Mouse (Mus musculus) ovary, postnatal 14 days (tissue): ENCODE results near the gene Dus2.
"Not testable (repeated sequence)": the region's sequence is repeated elsewhere in the genome, so short reads cannot be mapped to it uniquely, and the experiment has no call there.

Experiments used
- DNase-seq: peaks from one replicate; pipeline ENCODE4 v3.0.0; 2022; ENCODE audit warnings: low spot score

Gene Dus2

DNA sequence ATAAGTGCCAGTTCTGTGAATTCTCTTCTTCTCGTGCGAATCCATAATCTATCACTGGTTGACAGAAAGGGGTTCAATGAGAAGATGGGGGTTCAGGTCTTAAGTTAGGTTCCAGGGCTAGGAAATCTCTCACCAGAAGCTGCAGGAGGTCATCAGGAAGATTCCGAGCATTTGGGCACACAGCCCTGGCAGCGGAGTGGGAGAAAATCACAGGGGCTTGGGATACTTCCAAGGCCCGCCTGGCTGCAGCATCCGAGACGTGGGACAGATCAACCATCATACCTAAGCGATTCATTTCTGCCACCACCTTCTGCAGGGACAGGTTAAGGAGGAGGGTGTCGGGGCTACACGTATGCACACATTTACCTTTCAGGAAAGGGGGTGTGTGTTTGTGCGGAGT is 2.6 kb upstream of the Dus2 start:
- DNase-seq, result no peak

DNA sequence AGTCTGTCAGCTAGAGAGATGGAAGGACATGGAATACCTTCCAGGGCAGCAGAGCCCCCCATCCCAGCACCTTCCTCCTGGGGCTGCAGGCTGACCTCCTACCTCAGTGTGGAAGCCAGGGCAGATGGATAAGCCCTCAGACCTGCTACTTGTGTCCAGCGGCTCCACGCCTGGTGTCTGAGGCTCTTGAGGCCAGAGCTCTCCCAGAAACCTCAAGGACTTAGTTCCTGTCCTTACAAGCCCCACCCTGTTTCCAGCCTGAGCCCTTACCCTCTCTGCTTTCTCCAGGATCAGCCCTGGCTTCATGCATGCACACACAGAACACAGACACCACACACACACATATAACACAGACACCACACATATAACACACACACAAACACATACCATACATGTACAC is 409 bp downstream of the Dus2 start:
- no peak for DNase-seq

DNA sequence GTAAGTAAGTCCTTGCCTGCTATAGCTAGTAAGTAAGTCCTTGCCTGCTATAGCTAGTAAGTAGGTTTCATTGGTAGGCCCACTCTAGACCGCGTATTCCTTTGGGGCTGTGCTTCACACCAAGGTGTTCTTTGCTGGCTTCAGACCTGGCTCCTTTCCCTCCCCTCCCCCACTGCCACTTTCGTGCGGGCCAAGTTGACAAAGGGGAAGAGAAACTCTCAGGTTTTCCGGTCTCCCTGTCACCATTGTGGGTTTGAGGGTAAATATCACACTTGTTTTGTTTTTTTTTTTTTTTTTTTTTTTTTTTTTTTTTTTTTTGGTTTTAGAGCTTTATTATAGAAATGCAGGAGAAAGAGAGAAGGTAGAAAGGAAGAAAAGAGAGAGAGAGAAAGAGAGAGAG is 1.4 kb downstream of the Dus2 start:
- DNase-seq, result no peak

DNA sequence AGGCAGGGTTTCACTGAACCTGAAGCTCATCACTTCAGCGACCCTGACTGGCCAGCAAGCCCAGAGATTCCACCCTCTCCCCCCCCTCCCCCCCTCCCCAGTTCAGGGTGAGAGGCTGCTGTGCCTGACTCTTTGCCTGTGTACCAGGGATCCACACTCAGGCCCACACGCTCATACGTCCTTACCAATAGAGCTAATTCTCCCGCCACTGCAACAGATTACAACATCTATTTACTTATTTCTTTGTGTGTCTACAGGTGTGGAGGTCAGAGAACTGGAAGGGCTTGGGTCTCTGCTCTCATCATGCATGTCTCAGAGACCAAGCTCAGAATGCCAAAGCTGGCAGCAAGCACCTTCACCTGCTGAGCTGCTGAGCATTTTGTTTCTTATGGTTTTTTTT is 2.1 kb downstream of the Dus2 start:
- DNase-seq, result no peak

DNA sequence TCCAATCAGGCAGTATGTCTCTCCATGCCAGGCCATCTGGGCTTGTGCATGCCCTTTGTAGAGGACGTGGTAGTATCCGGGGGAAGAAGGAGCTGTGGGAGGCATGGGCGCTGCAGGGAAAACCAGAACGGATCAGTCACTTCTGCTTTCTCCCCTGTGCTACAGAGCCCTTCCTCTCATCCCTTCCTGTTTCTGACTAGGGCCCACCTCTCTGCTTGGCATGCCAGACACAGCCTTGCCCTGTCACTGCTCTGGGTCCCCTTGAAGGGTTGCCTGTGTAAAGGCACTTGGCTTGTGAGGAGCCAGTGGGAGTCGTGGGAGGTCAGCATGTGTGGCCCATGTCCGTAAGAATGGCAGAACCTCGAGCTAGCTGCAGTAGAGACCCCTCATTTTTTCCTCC is 5.2 kb downstream of the Dus2 start:
- no peak for DNase-seq

DNA sequence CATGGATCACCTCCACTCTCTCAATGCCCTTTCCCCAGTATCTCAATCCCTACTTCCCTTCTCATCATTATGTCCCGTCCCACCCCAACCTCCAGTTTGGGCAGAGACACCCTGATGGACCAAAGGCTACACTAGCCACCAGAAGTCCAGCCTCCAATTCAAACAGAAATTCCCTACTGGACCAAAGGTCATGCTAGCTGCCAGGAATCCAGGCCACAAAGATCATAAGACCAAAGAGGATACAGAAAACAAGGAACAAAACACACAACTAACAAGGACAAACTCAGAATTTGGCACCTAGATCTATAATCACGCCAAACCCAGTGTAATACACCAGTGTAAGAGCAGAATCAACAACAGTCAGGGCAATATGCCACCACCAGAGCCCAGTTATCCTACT is 7.8 kb downstream of the Dus2 start:
- no peak for DNase-seq

DNA sequence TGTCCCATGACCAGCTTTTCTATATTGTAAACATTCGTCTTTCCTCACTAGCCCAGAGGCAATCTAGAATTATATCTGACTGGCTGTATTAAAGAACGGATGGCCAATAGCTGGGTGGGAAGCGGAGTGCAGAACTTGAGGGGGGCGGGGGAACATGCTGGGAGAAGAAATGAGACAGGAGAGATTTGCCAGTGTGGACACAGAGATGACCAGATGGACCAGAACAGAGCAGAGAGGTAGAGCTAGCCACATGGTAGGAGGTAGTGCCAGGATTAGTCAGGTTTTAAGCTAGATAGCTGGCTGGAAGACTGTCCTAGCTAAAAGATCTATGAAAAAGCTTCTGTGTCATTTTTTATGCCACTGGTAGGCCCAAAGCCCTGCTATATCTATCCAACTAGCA is 10.8 kb downstream of the Dus2 start:
- DNase-seq, result no peak

DNA sequence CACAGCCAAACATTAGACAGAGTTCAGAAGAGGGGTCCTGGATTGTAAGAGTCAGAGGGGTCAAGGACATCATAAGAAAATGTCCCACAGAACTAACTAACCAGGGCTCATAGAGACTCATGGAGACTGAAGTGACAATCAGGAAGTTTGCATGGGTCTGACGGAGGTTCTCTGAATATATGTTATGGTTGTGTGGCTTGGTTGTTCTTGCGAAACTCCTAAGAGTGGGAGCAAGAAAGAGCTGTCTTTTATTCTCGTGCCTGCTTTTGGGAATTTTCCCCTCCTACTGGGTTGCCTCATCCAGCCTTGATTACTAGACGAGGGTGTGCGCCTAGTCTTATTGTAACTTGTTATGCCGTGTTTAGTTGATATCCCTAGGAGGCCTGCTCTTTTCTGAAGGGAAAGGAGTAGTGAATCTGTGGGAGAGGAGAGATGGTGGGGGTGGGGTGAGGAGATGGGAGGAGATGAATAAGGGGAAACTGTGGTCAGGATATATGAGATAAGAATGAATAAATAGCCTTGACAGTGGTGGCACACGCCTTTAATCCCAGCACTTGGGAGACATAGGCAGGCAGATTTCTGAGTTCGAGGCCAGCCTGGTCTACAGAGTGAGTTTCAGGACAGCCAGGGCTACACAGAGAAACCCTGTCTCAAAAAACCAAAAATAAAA is 13.5 kb downstream of the Dus2 start:
- DNase-seq, result no peak

DNA sequence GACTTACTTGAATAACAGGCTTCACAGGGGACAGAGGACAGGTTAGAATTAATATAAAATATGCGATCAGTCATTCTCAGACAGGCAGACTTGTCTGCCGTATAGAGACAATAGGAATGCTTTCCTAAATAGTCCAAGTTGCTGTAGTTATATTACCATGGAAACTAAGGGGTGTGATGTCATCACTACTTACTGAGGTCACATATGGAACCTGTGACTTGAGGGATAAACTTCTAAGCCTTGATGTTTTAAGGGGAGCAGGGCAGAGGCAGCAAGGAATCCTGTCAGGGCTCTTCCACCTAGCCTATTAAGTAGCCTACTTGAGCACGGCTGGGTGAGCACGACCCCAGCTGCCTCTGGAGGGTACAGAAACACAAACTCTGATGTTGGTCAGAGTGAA is 14.7 kb downstream of the Dus2 start, which contains the start of gene Dpep2nb:
Gene Dpep2nb, minus strand, starts transcription at position 101 of the 400 bp plus-strand sequence.
- no peak for DNase-seq

DNA sequence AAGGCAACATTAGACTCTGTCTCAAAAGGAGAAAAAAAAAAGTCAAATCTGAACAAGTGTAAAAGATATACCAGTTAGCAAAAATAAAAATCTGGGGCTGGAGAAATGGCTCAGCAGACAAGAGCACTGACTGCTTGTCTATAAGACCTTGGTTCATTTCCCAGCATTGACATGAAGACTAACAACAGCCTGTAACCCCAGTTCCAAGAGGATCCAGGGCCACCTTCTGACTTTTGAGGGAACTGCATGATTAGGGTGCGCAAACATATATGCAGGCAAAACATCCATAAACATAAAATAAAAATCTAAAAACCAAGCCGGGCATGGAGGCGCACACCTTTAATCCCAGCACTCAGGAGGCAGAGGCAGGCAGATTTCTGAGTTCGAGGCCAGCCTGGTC is 15.3 kb downstream of the Dus2 start:
- no peak for DNase-seq

DNA sequence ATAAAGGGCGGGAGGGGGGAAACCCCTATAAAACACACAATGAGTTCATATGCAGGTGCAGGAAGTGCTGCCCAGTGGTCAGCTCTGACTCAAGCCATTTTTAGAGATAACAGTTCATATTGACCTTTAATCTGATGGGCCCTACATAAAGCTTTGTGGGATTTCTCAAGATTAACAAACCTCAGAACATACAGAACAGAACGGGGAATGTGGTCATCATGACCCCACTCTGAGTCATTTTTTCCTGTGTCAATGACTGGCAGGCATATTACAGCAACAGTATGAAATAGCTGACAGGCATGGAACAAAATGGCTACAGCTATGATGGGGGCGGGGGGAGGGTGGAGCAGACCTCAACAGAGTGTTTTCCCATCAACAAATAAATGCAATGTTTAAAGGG is 16.0 kb downstream of the Dus2 start:
- no peak for DNase-seq

DNA sequence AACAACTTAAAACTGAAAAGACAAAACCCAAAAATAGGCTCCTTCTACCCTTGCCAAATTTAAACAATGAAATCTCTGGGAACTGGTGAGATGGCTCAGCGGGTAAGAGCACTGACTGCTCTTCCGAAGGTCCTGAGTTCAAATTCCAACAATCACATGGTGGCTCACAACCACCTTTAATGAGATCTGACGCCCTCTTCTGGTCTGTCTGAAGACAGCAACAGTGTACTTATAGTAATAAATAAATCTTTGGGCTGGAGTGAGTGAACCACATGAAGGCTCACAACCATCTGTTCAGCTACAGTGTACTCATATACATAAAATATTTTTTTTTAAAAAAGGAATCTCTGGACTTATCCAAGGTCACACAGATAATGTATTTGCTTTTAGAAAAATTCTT is 16.8 kb downstream of the Dus2 start:
- DNase-seq, result not testable (repeated sequence)

DNA sequence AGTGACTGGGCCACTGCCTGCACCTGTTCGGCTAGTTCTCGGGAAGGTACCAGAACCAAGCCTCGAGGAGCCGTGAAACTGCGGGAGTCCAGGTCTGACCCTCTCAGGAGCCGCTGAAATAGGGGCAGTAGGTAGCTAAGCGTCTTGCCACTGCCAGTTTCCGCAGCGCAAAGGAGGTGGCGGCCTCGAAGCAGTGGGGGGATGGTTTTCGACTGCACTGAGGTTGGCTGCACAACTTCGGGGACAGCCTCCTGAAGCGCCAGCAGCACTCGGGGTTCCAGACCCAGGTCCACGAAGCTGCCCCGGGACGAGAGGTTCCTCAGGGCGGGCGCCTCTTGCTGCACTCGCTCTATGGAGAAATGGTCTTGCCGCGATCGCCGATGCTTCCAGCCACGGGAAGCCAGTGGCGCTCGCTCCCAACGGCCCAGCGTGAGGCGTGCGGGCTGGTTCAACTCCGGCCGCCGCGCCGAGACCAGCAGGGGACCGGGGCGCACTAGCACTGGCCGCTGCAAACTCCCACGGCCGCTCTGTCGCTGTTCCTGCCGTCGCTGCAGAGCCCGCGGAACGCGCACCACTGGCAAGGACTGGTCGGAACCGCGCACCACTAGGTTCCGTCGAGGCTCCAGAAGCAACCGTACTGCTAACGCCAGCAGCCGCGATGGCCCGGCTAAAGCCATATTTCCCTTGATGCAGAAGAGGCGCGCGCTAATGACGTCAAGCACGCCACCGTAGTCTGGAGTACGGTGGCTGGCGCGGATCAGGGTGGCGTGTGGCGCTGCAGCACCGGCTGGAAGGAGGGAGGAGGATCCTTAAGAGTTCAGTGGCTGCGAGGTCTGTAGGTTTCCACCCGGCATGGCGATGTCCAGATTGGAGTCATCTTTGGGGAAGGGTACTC is 19.9 kb downstream of the Dus2 start:
- peak; percentile 89 for DNase-seq

DNA sequence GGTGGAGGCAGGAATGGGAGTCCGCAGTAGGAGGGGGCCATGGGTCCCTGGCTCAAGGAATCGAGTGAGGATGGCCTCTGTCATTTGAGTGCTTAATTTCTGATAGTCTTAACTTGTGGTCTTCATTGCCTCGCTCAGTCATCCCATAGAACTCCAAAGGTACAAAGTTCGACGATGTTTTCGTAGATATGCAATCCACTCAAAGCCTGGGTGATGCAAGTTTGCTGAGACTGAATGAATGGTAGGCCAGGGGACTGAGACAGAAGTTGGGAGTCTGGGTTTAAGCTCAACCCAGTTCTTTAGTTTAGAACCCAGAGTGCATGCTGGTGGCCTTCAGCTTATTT is 20.5 kb downstream of the Dus2 start, which contains the start of gene Ddx28:
Gene Ddx28, minus strand, starts transcription at position 240 of the 344 bp plus-strand sequence.
- no peak for DNase-seq

DNA sequence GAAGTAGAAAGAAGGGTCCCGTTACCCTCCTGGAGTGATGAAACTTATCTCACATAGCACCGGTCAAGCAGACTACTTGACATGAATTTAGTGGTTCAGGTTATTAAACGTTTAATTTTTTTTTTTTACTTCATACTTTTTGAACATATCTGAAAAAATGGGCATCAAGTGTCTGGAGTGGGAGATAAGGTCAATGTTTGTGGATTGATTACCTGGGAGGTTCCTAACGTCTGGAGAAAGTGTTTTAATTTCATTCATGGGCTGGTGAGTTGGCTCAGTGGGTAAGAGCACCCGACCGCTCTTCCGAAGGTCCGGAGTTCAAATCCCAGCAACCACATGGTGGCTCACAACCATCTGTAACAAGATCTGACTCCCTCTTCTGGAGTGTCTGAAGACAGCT is 21.1 kb downstream of the Dus2 start:
- DNase-seq, result not testable (repeated sequence)

DNA sequence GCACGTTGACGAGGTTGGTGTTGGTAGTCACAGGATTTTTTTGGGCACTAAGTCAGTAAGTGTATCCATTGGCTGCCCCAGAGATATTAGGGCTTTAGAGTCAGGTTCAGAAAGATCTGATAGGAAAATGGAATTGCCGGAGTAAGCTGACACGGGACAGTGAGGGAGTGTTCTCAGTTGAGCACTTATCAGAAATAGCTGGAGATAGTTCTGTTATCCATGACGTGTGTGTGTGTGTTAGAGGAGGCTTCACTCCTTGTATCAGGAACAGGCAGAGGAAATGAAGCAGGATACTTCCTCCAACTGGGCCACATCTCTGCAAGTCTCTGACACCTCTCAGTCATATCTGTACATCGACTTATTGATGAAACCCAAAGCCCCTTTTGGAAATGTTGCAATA is 25.1 kb downstream of the Dus2 start:
- DNase-seq, result no peak

DNA sequence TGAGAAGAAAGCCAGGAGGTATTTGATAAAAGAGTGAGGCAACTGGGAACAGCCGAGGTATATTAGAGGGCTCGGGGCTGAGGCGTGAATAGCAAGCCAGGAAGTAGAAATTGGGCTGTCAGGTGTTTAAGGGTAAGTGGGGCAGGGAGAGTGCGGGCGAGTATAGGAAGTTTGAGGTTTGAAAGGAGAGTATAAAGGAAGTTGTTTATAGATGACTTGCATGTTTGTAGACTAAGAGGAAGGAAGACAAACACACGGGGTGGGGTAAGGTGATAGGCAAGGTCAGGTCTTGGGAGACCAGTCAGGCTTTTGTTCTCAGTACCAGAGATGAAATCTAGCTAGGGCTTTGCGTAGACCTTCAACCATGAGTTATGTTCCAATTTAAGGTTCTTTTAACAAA is 26.0 kb downstream of the Dus2 start:
- DNase-seq, result no peak

DNA sequence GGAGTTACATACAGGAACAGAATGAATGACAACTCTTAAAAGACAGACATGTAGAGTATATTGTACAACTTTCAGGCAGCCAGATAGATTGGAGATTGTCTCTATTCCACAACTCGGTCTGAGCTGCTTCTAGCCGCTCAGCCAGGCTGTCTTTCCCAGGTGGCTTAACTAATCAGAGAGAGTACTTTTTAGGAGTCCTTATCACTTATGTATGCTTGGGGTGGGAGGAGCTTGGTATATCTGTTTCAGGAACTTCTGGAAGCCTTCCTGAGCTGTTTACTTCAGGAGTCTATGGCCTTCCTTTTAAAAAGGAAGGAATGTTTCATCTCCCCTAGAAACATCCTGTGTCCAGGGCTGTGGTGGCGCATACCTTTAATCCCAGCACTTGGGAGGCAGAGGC is 26.9 kb downstream of the Dus2 start:
- no peak for DNase-seq

DNA sequence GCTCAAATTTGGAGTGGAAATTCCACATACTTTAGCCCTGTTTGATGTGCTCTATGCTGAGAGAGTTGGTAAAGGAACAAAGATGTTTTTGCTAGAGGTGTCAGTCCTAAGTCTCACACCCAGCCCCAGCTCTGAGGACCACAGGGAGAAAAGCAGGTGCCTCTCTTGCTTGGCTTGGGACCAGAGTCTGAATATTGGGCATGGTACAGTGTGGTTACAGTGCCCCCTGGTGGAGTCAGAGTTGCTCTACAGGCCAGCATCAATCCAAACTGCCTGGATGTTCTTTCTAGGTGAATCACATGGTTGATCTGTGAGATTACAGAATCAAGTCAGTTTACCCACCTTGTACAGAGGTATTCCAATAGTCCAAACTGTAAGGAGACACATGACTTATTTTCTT is 31.3 kb downstream of the Dus2 start:
- peak; percentile 70 for DNase-seq

DNA sequence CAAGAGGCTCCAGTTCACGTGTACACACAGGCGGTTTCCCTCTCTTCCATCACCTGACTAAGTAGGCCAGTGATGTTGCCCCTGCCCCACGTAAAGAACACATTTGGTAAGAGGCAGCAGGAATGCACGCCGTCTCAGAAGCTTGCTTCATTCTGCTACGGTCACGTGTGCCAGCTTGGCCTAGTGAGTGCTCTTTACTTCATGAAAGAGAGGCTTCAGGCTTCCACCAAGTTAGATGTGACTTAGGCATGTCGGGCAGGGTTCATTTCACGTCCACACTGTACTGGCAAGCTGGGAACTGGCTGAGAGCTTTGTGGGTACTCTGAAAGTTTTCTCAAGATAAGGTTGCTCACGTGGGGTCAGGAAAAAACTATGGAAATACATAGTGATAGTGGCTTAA is 47.6 kb downstream of the Dus2 start:
- DNase-seq, result no peak

DNA sequence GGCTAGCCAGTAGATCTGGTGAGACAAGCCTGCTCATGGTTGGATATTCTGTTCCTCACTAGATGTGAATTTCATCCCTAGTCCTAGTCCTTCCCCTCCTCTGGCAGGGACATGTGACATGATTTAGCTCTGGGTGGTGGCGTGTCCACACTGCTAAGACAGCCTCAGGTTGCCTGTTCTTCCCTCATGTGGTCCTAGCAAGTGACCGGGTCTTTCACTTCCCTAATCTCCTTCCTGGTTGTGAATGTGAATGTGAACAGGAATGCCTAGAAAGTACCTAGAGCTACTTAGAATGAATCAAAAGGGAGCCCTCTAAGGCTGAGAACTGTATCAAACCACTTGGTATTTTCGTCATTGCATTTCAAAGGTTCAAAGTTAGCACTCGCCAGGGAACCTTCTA is 48.5 kb downstream of the Dus2 start:
- DNase-seq, result no peak

DNA sequence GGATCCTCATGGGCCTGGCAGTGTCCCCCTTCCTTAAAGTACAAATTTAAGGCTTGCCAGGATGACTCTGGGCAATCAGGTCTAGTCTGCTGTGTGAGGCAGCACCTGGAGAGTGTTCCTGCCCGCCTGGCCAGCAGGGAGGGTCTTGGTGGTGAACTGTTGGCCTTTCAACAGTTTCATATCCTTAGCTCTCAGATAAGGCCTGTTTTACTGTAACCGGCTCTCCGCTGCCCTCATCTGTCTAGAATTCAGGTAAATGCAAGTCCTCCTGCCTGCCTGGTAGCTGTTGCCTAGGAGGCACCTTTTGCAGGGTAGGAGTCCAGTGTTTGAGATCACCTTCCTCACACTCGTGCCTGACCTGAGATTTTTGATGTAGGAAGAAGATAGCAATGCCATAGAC is 49.1 kb downstream of the Dus2 start:
- no peak for DNase-seq

DNA sequence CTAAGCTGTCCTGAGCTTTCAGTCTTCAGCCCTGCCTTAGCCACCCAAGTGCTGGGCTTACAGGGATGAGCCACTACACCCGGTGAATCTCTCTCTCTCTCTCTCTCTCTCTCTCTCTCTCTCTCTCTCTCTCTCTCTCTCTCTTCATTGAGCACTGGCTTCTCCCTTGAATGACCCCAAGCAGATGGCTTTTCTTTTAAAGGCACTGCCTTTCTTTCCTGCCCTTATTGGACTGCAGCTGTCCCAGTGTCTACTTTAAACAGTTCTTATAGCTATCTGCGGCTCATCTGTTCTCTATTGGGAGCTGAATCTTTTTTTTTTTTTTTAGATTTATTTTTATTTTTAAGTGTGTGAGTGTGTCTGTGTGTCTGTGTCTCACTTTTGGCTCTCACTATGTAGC is 51.9 kb downstream of the Dus2 start:
- no peak for DNase-seq

DNA sequence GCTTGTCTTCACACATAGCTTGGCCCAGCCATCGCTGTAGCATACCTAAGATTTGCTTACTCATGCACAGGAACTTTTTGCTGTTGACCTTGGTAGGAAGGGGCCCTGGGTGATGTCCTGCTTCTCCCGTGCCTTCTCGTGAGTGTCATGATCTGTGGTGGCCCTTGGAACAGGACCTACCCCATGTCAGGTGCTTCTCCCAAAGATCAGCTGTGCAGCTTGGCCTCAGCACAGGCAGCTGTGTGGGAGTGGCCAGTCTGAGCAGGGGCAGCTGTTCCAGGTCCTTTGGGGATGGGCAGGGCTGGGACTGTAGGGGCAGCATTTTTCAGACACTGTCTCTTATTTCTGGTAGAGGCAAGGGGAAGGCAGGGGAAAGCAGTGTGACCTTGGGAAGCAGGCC is 53.0 kb downstream of the Dus2 start:
- peak; percentile 9 for DNase-seq
